ENCODE assay signal across 7 mouse cellular contexts in the genomic region with DNA sequence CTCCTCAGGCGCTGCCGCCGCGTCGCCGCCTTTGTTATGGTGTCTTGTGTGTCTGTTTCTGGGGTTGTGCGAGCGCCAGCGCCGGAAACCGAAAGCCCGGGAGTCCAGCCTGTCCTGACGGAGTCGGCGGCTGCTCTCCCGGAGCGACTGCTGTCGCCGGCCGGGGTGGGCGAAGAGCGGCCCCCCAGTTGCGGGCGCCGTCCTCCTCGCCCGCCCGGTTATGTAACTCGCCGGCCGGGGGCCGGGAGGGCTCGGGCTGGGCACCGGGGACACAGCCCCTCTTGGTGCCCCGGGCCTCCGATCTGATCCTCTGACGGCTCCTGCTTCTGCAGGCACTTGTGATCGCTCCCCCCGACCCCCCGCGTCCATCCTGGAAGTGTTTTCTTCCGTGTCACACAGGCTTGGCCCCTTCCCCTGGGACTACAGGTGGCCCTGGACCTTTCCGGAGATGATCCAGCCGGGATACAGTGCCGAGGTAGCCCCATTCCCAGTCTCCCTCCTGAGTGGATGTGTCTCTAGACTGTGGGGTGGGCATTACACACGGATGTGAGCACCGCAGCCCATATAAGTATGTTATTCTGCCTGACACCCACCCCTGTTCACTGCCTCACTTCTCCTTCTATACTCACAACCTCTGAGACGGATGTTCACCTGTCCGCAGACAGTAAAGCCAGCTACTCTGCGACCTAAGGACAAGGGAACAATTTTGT. TPM values are rescaled to one million over a fixed set of nuclear protein-coding genes. Genes with fewer than 3 reads are reported as not detected.
DNase-seq lines count a peak whose midpoint lies in the region; ATAC-seq and TF ChIP-seq lines count a peak whose summit lies in the region.

No protein-coding gene starts in this region.

- H3K27ac ChIP-seq in thymus, adult 2 months (ENCODE audit: control insufficient read depth, insufficient read depth, low read length), result peak overlapping the region; percentile 24
- peak overlapping the region; percentile 92 for H3K27ac ChIP-seq in heart, embryonic 15.5 days
- H3K27ac ChIP-seq in limb, embryonic 14.5 days (replicated peaks; ENCODE audit: low read depth, low read length), result peak overlapping the region; percentile 97

- TF ChIP-seq CTCF in thymus, adult 2 months (IDR thresholded peaks at IDR 0.05; ENCODE audit: borderline replicate concordance, control insufficient read depth, extremely low read depth, insufficient read depth, low read length, poor library complexity), result no peak

- no peak for TF ChIP-seq POLR2A in thymus, adult 2 months (IDR thresholded peaks at IDR 0.05; ENCODE audit: control insufficient read depth, extremely low read depth, insufficient read depth, low read length, poor library complexity)
- TF ChIP-seq POLR2A in limb, embryonic 14.5 days (IDR thresholded peaks at IDR 0.05; ENCODE audit: borderline replicate concordance, extremely low read depth, insufficient read depth, insufficient read length), result no peak

- DNase-seq in thymus, adult 2 months, result no peak
- DNase-seq in thymus, postnatal 36 days, result no peak
- peak; percentile 33 for DNase-seq in cerebellum, adult 9-10 months
- DNase-seq in limb, embryonic 14.5 days (ENCODE audit: low spot score), result peak; percentile 6
- no peak for DNase-seq in T-cell, adult 2 months (ENCODE audit: low spot score)

- WGBS in thymus, adult 2 months, result 1% methylated on average over 50 of the region's 50 CpGs
- 2% methylated on average over 50 of the region's 50 CpGs for WGBS in heart, embryonic 15.5 days
- 2% methylated on average over 50 of the region's 50 CpGs for WGBS in limb, embryonic 14.5 days

- H3K4me3 ChIP-seq in thymus, adult 2 months (ENCODE audit: control insufficient read depth, insufficient read depth, low read length), result peak overlapping the region; percentile 62
- H3K4me3 ChIP-seq in heart, embryonic 15.5 days, result peak overlapping the region; percentile 94
- H3K4me3 ChIP-seq in limb, embryonic 14.5 days (replicated peaks; ENCODE audit: low read length), result peak overlapping the region; percentile 97

- peaks cover 12% of the 10 kb centered on the region for H3K4me1 ChIP-seq in thymus, adult 2 months (replicated peaks; ENCODE audit: control insufficient read depth, insufficient read depth, low read length)
- H3K4me1 ChIP-seq in heart, embryonic 15.5 days (replicated peaks), result peaks cover 15% of the 10 kb centered on the region
- peaks cover 16% of the 10 kb centered on the region for H3K4me1 ChIP-seq in limb, embryonic 14.5 days (ENCODE audit: control insufficient read depth, insufficient read depth, low read length)

- H3K27me3 ChIP-seq in thymus, adult 2 months (ENCODE audit: control insufficient read depth, insufficient read depth, low read length), result no peaks in the 10 kb centered on the region
- H3K27me3 ChIP-seq in heart, embryonic 15.5 days, result no peaks in the 10 kb centered on the region
- H3K27me3 ChIP-seq in limb, embryonic 14.5 days (ENCODE audit: control insufficient read depth, insufficient read depth, low read length), result no peaks in the 10 kb centered on the region

- H3K9me3 ChIP-seq in heart, embryonic 15.5 days (replicated peaks), result no peaks in the 10 kb centered on the region
- no peaks in the 10 kb centered on the region for H3K9me3 ChIP-seq in limb, embryonic 14.5 days (ENCODE audit: control insufficient read depth, low read length)

- peak overlapping the region; percentile 88 for H3K9ac ChIP-seq in heart, embryonic 15.5 days
- peak overlapping the region; percentile 98 for H3K9ac ChIP-seq in limb, embryonic 14.5 days (ENCODE audit: low read depth, low read length, severe bottlenecking)

- H3K4me2 ChIP-seq in heart, embryonic 15.5 days, result peak overlapping the region; percentile 77
- H3K4me2 ChIP-seq in limb, embryonic 14.5 days (replicated peaks; ENCODE audit: low read depth, low read length, severe bottlenecking), result peak overlapping the region; percentile 75

- ATAC-seq in heart, embryonic 15.5 days (replicated peaks; ENCODE audit: insufficient number of reproducible peaks, insufficient read depth, low FRiP score, low read depth), result peak; percentile 38; the same call in 1 of the 2 replicates
- ATAC-seq in limb, embryonic 14.5 days (ENCODE audit: low FRiP score, low read depth), result peak; percentile 65
- ATAC-seq in monocyte, adult 5-6 weeks (replicated peaks; ENCODE audit: insufficient number of reproducible peaks, low FRiP score, low TSS enrichment, poor library complexity, severe bottlenecking), result 0 out of 2 replicates have a peak, but pooled peaks have one; percentile 3

- H3K36me3 ChIP-seq in thymus, adult 2 months (ENCODE audit: control insufficient read depth, insufficient read depth, low read length), result no peaks in the 10 kb centered on the region
- H3K36me3 ChIP-seq in heart, embryonic 15.5 days, result no peaks in the 10 kb centered on the region
- H3K36me3 ChIP-seq in limb, embryonic 14.5 days (ENCODE audit: control insufficient read depth, insufficient read depth, low read length), result no peaks in the 10 kb centered on the region

RNA-seq across cellular contexts. Expression of gene Lin9, which starts 0.7 kb away (rescaled TPM):
- polyA plus RNA-seq in thymus, adult 2 months (2012; rRNA removed), result 16.9 and 21.6 TPM in 2 replicates
- polyA plus RNA-seq in heart, embryonic 15.5 days (2015; fragmentation: Nextera tagmentation; extraction: Ambion mirVana), result 12.3 and 13.4 TPM in 2 replicates
- polyA plus RNA-seq in limb, embryonic 14.5 days (2012; rRNA removed), result 10.8 and 14.8 TPM in 2 replicates
- polyA plus RNA-seq in limb, embryonic 14.5 days (2014; fragmentation: Nextera tagmentation; extraction: Ambion mirVana), result 15.6 and 16.1 TPM in 2 replicates
- 9.1 to 17.9 TPM (median 14.8 TPM) in 3 replicates for total RNA-seq in monocyte, adult 5-6 weeks (2017)

RNA-seq across cellular contexts. Expression of gene Mixl1, which starts 55.2 kb away (rescaled TPM):
- polyA plus RNA-seq in thymus, adult 2 months (2012; rRNA removed), result 0.13 and 0.52 TPM in 2 replicates
- 0.08 TPM in 1 of 2 replicates, not detected in the other for polyA plus RNA-seq in heart, embryonic 15.5 days (2015; fragmentation: Nextera tagmentation; extraction: Ambion mirVana)
- polyA plus RNA-seq in limb, embryonic 14.5 days (2012; rRNA removed), result 0.13 and 0.17 TPM in 2 replicates
- 0.14 and 0.23 TPM in 2 replicates for polyA plus RNA-seq in limb, embryonic 14.5 days (2014; fragmentation: Nextera tagmentation; extraction: Ambion mirVana)
- not detected in 3 replicates for total RNA-seq in monocyte, adult 5-6 weeks (2017)

Comparison
In these comparisons a context has a peak if more than half of its experiments do, and no peak if none do; other contexts are left out.
1. DNase-seq: peak in cerebellum, adult 9-10 months (single experiment) and limb, embryonic 14.5 days (single experiment); none in thymus, adult 2 months (single experiment), thymus, postnatal 36 days (0 of 2) and T-cell, adult 2 months (single experiment).
2. H3K27ac ChIP-seq: peak in every context shown above with its lines; median percentile 97 in limb, embryonic 14.5 days; 92 in heart, embryonic 15.5 days; 24 in thymus, adult 2 months.
3. ATAC-seq: peak in every context shown above with its lines; median percentile 65 in limb, embryonic 14.5 days; 38 in heart, embryonic 15.5 days; 3 in monocyte, adult 5-6 weeks.
4. Peak in every context shown above with its lines, with median percentiles within 50 percentile points of each other: H3K4me3 ChIP-seq.